Mouse (Mus musculus) urinary bladder, adult 18-20 months (tissue): ENCODE measurements around the gene Aipl1.

ENCODE experiments used
- DNase-seq, 2 experiments: peaks; one replicate each; pipeline ENCODE4 v3.0.0; 2022; ENCODE audit warnings: low spot score in 2 of 2, mixed read lengths in 2 of 2

Aipl1 gene

DNA sequence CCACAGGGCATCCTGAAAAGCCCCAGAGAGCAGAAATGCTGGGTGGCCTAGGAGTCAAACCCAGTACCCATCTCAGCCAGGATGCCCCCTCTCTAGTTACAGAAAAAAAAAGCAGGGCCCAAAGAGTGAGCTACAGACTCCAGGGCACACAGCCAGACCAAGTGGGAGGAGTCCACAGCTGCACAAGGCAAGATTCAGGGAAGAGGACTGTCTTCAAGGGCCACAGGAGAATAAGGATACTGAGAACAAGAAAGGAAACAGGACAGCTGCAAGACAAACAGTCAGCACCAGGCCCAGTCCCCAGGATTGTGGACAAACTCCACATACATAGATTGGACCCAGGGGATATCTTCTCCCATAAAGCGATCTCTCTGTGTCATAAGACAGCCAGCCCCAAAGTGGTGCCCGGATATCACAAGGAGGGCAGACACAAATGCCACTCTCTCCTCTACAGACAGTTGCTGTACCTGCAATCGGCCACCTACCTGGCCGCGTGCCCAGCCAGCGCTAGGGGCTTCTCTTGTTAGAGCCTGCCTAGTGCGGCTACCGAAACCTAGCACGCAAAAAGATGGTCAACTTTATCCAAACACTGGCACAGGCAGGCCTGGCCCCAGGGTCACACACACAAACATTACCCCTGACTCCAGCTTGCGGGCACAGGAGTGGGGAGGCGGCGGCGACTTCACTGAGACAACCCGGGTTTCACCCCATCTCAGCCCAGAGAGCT, 13.0 kb upstream of the Aipl1 start:
- peak in 1 of 2 experiments; percentile 7 for DNase-seq

DNA sequence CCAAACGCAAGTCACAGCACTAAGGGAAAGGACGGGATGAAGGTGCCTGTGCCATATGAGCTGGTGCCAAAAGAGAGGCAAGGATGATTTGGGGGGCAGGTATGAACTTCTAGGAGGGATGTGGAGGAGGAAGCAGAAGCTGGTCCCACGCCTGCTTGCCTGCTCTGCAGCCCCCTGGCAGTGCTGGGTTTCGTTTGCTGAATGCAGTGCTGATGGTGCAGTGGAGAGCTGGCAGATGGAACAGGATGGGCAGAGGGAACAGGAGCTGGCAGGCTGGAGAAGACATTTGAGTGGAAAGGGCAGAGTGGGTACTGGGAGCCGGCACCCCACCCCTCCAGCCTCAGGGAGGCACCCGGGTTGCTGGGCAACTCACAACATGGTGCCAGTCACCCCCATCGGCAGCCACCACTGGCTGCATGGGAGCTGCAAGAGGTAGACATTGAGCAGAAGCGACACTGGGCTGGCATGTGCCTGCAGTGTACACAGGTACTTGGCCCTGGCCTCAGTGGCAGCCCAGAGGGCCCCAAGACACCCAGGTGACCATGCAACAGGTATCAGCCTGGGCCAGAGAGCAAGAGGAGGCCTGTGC, 12.0 kb upstream of the Aipl1 start:
- DNase-seq, result no peak

DNA sequence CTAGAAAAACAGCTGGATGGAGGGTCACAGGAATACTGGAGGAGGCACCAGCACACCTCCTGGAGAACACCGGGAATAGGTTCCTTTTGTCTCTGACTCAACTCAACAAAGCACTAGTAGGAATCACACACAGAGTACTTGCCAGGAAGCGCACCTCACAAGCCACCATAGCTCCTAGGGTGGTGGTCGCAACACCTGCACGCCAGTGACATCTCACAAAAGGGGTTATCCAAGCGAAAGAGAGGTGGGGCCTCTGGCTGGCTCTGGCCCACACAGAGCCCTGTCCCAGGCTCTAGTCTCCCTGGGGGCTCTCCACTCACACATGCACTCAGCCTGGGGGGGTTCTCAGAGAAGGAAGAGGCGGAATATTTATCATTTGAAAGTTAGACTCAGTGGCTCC, 11.4 kb upstream of the Aipl1 start:
- DNase-seq, result no peak

DNA sequence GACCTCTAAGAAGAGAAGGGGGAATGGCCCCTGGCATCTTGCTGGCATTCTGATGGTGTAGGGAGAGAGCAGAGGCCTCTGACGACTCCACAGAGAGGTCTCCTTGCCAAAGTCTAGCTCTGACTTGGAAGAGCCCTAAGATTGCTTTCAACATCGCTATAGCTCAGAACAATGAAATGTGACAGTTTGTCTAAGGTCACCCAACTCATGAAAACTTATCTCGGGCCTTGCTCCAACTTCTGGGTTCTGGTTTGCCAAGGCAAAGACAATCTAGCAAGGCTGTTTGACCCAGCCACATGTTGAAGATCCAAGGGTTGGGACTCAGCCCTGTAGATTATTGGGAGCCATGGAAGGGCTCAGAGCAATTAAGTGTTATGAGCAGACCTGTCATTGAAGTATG, 6.9 kb upstream of the Aipl1 start:
- DNase-seq, result no peak

DNA sequence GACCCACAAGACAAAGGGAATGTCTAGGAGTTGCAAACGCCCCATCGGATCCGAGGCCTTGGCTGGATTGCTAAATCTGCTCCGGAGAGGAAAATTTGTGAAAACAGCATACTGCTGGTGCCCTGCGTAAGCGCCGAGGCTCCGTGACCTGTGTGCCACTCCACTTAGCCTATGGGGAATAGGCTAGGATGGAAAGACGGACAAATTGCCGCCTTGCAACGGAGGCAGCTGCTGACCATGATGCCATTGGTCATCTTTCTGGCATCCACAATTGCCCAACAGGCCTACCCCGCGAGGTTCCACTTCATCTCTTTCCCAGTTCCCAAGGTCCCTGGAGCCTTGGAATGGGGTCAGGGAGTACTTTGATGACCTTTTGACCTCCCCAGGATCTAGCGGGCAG, 5.3 kb upstream of the Aipl1 start:
- no peak for DNase-seq

DNA sequence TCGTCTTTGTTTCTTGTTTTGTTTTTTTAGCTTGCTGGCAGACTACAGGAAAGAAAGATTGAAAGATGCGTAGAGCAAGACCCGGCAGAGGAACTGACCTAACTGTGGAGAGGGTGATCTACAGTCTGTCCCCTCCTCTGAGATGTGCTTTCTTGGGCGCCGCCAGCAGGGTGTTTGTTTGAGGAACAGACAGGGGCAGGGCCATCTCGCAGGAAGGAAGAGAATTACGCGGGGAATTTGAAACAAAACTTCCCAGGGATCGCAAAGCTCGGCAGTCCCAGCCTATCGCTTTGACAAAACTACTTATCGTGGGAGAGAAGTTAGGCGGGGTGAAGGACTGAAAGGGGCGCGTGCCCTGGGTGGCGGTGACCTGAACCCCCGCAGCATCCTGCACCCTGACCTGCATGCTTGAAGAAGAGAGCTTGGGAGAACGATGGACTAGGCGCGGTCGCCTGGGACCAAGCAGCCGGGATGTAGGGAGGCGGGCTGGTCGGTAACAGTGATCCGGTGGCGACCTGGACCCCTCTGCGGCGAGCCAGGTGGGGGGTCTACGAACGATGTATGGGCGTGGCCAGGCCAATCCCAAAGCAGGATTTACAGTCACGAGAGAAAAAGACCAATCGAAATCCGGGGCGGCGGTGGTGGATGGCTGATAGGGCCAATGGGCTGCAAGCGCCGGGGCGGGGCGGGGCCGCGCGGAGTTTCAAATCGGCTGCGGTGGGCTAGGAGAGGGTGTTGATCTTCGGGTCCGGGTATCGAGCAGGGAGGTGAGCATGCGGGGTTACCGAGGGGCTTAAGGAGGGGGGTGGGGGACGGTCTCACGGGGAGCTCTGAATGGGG, 4.7 kb upstream of the Aipl1 start, which contains the start of gene Pimreg:
TSS of gene Pimreg (plus strand) at position 265 of the 840 bp plus-strand sequence.
- DNase-seq, result peak; percentile 42 to 65

DNA sequence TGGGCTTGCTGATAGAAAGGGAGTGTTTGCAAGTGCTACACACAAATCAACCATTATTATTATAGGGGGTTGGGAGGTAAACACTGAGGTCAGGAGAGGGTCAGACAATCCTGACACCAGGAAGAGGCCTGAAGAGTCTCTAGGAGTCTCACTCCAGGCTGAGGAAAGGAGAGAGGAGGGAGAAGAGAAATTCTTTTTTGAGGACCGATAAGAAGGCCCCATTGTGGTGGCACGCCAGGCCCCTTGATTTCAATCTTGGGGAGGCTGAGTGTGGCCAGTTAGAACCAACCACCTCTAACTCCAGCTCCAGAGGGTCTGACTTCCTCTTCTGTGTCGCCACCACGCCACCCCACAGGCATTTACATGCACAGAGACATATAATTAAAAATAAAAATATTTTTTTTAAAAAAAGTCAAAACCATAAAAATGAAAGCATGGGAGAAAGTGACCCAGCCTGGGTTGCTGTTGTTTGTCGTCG, 4.0 kb upstream of the Aipl1 start:
- DNase-seq, result no peak

DNA sequence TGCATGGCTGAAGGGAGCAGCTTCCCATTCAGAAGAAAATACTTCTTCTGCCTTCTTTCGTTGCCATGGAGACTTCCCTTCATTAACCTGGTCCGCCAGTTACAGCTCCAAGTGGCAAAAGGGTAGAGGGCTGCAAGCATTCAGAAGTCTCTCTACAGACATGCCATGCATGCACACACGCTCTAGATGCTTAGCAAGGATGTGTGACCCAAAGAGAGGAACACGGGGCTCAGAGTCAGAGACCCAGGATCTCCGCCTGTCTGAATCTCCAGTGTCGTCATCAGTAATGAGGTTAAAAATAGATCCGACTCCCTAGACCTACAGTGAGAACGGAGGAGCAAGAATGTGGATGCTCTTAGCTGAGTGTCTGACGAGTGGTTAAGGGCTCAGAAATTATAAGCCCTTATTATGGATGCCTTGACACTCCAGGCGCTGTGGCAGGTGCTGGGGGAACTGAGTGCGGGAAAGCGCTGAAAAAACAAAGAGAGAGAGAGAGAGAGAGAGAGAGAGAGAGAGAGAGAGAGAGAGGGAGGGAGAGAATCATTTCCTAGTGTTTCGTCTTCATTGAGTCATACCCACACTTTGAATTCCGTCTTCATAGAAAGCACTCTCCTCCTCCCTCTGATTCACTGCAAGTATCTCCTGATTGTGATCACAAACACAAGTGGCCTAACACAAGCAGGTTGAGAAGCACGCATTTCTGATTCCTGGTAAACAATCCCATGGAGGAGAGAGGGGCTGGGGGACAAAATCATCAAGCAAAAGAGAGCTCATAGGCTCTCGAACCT, 2.5 kb upstream of the Aipl1 start:
- DNase-seq, result no peak

DNA sequence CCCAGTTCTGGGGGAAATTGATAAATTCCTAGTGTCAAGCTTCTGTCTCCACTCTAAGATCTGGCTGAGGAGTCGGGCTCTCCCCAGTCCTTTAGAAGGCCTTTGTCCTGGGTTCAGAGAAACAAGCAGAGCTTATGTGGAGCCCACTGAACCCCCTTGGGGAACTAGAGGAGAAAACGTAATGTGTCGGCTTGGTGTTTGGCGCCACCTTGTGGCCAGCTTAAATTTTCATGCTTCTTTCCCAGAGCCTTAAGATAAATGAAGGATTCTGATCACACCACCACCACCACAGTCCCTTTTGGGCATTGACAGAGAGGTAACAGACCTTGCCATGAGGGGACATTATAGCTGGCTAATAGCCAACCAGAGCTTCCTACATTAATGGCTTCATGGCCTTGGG, 687 bp upstream of the Aipl1 start:
- DNase-seq, result peak in 1 of 2 experiments; percentile 13

DNA sequence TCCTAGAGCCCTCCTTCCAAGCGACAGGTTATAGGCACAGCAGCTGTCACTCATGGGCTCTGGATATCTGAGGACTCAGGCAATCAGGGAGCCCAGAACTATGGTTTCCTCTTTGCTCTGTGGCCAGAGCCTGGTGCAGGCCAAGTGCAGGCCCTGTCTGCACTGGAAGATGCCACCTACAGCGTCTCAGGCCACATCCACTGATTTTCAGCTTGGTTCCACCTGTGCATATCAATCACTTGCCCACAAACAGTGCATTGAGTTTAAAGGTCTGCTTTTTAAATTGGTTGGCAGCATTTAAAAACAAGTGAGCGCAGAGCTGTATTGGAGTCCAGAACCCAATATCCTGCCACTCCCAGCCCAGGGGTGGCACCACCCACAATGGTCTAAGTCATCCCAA, 4.7 kb downstream of the Aipl1 start:
- DNase-seq, result no peak

DNA sequence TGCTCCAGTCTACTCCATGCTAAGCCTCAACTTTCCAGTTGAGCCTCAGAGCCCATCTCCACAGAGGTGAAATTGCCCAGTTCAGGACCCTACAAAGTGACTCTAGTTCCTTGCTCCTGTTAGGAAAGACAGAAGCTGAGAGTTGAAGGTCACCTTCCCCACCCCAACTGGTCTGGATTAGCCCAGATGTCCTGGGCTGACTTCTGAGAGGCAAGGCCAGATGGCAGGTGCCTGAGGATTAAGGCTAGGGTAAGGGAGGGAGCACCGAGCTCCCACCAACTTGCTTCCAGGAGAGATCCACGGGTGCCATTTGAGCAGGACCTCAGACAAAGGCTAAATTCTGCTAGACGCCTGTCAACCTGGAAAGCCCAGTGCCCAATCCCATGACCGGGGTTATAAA, 5.2 kb downstream of the Aipl1 start:
- DNase-seq, result no peak

DNA sequence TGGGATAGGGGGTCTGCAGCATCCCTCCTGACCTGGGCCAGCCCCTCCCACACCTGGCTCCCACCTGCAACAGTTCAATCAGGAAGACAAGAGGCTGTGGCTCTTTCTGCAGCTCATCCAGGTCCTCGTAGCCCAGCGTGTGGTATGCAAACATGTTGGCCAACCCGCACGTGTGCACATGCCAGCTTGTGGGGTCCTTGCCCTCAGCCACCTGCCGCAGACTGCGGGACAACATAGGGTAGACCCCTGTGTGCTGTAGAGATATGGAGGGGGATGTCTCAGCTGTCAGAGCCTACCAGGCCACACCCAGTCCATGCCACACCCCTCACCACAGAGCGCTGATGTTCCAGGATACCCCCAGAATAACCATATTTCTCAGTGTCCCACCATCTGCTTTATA, 6.0 kb downstream of the Aipl1 start:
- DNase-seq, result no peak

DNA sequence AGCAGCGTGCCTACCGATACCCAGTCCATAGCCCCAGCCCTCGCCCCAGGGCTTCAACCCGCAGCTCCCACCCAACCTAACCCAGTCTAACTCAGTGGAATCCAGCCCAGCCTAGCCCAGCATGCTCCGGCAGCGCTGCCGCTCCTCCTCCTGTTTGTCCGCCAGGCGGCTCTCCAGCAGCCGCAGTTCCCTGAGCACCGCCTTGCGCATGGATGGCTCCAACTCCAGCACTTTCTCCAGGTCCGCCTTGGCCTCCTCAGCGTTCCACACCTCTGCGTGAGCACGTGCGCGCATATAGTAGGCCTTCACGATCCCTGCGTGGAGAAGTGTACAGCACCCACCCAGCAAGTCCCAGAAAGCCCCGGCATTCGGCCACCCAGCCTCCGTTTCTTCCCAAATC, 8.2 kb downstream of the Aipl1 start:
- no peak for DNase-seq

DNA sequence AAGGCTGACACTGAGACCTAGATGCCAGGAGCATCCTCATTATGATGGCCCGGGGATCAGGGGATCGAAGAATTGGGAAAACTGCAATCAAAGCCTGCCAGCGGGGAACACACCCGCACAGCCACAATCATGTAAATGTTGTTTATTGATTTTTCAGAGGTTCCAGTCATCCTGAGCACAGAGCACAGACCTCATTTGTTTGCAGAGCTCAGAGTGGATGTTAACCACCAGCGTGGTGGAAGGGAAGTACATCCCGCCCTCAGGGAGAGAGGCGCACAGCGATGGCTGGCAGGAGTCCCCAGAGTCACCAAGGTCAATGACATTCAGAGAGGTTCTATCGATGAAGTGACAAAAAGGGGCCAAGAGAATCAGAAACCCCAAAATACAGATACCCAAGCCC, 9.5 kb downstream of the Aipl1 start:
- DNase-seq, result no peak

DNA sequence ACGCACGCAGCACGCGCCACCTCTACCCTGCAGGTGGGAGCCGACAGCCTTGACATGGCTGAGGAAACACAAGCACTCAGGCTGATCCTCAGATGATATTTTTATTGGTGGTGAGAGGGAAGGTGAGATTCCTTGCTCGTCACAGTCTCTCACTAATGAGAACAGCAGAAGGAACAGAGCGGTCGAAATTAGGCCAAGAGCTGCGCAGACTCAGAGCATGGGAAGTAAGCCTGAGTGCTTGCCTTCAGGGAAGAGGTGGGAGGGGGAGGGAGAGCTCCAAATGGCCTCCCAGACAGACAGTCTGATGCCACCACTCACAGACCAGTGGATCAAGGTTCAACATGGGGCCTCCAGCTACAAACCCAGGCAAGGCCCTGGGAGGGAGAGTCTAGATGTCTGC, 10.8 kb downstream of the Aipl1 start:
- DNase-seq, result no peak

DNA sequence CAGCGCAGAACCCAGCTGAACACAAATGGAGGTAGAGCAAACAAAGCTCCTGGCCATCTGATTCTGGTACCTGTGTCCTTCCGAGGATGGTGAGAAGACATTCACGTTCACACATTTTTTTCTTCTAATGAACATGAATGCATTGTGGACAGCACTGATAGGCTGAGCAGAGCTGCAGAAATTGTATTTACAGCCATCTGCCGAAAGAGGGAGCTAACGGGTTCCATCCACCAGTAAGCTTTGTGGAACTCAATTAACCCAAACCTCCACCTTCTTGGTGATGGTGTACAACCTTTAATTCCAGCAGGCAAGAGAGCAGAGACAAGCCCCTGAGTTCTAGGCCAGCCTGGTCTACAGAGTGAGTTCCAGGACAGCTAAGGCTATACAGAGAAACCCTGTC, 11.5 kb downstream of the Aipl1 start:
- no peak for DNase-seq

DNA sequence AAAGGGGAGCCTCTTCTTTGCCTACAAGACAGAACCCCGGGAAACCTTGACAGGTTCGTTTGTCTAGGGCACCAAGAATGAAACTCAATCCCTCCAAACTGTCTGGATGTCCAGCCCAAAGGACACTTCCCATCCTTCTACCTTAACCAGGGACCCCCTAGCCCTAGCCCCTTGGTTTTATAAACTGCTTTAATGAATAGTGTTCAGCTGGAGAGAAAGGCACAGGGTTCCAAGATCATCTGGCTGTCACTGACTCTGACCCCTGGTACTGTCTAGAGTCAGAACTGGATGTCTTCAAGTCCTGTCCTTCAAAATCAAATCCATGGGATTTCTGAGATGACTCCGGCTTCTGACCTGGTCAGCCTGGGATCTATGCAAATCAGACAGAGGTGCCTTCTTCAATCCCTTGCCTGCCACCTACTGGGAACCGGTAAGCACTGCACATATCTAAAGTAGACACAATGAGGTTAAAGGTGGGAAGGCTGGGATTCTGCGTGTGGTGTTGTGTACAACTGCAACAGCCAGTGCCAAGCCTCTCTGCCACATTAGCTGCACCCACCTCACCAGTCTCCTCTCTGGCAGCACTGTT, 13.0 kb downstream of the Aipl1 start:
- peak in 1 of 2 experiments; percentile 35 for DNase-seq

DNA sequence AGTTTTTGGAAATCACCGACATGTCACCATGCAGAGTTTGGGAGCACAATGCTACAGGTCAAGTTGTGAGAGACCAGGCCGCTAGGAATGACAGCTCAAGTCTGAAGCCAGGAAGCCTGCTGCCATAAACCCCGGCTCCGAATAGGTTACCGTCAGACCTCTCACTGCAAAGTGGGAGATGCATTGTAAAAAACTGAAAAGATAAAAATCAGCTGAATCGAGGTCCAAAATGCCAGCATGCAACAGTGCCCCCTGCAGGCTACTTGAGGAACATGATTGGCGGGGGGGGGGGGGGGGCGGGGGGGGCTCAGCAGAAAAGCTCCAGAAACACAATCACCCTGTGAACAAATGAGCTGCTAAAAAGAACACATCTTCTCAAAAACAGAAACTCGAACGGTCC, 13.7 kb downstream of the Aipl1 start:
- no peak for DNase-seq

DNA sequence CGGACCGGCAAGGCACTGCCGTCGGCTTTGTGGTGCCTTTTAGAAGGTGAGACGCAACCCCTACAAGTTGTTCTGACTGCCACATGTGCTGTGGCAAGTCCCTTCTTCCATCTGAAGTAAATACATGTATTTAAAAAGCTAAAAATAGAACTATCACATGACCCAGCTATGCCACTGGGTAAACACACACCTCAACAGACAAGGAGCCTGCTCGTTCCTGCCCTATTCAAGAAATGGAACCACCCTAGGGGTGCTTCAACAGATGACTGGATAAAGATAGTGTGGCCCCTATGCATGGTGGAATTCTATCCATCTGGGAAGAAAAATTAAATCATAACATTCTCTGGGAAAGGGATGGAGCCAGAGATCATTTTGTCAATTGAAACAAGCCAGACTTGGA, 14.5 kb downstream of the Aipl1 start:
- no peak for DNase-seq

DNA sequence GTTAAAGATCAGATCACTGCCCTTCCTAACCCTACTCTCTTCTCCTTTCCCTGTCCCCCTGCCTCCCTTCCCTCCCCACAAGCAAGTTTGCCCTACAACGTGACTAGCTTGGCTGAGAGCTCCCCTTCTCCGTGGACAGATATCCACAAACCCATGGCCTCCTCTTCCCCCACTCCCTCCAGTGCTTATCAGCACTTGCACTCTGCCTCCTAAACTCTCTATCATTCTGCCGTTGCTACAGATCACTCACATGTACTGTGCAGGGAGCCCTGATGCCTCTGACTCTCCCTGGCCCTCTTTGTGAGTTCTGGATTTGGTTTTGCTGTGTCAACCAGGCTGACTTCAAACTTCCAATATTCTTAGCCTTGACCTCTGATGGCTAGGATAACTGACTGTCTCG, 16.3 kb downstream of the Aipl1 start:
- DNase-seq, result no peak

DNA sequence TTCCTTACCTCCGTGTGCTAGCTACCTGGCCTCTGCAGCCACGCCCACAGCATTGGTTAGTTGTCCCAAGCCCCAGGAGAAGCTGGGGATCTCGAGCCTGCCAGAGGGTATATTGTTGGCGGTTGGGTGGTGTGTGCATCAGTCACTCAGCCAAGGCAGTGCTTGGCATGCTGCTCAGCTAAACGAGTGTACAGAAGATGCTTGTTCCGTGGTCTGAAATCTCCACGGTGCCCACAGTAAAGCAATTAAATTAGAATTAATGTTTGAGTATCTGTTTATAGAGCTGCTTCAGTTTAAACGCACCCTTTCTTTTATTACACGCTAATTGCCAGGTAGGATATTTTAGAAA, 20.1 kb downstream of the Aipl1 start:
- no peak for DNase-seq
